Mouse (Mus musculus) hindbrain, embryonic 10.5 days (tissue): Measurements from ENCODE around the gene Rasl11b. TPM values are rescaled to one million over a fixed set of nuclear protein-coding genes. Genes with fewer than 3 reads are reported as not detected.

Experiments used
- DNase-seq: peaks from one replicate; pipeline ENCODE4 v3.0.0-alpha.2; 2017; ENCODE audit warnings: low spot score
- H3K27ac ChIP-seq: fragments of 300-500 bp; sonication (generic); 2 replicates; pipeline ENCODE4 v1.5.1; 2016; ENCODE audit warnings: mild to moderate bottlenecking, moderate library complexity
- H3K27me3 ChIP-seq: fragments of 300-500 bp; sonication (generic); 2 replicates; pipeline ENCODE4 v1.6.1; 2016; ENCODE audit warnings: mild to moderate bottlenecking; ENCODE audit not compliant: poor library complexity, insufficient read depth, severe bottlenecking
- H3K36me3 ChIP-seq: fragments of 300-500 bp; sonication (generic); 2 replicates; pipeline ENCODE4 v1.6.1; 2016; ENCODE audit warnings: mild to moderate bottlenecking, moderate library complexity
- H3K4me1 ChIP-seq: fragments of 300-500 bp; sonication (generic); replicated peaks from 2 replicates; pipeline ENCODE4 v1.6.1; 2016; ENCODE audit warnings: mild to moderate bottlenecking
- H3K4me3 ChIP-seq: fragments of 300-500 bp; sonication (generic); 2 replicates; pipeline ENCODE4 v1.5.1; 2016; ENCODE audit warnings: mild to moderate bottlenecking, moderate library complexity
- H3K9me3 ChIP-seq: fragments of 300-500 bp; sonication (generic); 2 replicates; pipeline ENCODE4 v1.6.1; 2016; ENCODE audit warnings: mild to moderate bottlenecking, moderate library complexity
- WGBS: fragments of 180-500 bp; shearing (Covaris S2); methylation state at CpG from one replicate; pipeline ENCODE4 v1.1.7; 2016; 5-methylcytosine and 5-hydroxymethylcytosine counted together
- polyA plus RNA-seq: library from polyadenylated mRNA; unstranded; fragments of >200 nt; fragmentation: Nextera tagmentation; extraction: Ambion mirVana; gene quantifications from 2 replicates; pipeline ENCODE4 v1.2.1, GENCODE M21; 2016

Gene Rasl11b
- polyA plus RNA-seq = 30.5 and 32.7 TPM in 2 replicates

GRCm38 (mm10) chr5:74194841-74195613 is at the start of gene Rasl11b:
Gene Rasl11b (plus strand): TSS chr5:74195286.
- H3K9me3 ChIP-seq = no peaks in the 10 kb centered on the region
- H3K4me3 ChIP-seq = peak within 1 kb of the TSS; percentile 95
- H3K4me1 ChIP-seq = peaks cover 73% of the 10 kb centered on the region
- H3K27me3 ChIP-seq = peaks cover 34% of the 10 kb centered on the region
- H3K36me3 ChIP-seq = peaks cover 31% of the 10 kb centered on the region
- under 1% methylated on average over 82 of the region's 82 CpGs for WGBS
- DNase-seq = peak; percentile 93
- peak within 1 kb of the TSS; percentile 95 for H3K27ac ChIP-seq

GRCm38 (mm10) chr5:74147631-74148030 is 47.5 kb upstream of the Rasl11b start:
- no peak for DNase-seq
- no peak overlapping the region for H3K27ac ChIP-seq
- no peaks in the 10 kb centered on the region for H3K36me3 ChIP-seq
- no peaks in the 10 kb centered on the region for H3K9me3 ChIP-seq
- WGBS = 90% methylated on average over 10 of the region's 10 CpGs
- H3K27me3 ChIP-seq = no peaks in the 10 kb centered on the region
- H3K4me1 ChIP-seq = peaks cover 9% of the 10 kb centered on the region; the same call in 1 of the 2 replicates
- no peak overlapping the region for H3K4me3 ChIP-seq

GRCm38 (mm10) chr5:74149975-74150374 is 45.1 kb upstream of the Rasl11b start:
- Histone ChIP-seq H3K4me1 (0 out of 2 replicates have a peak, but pooled peaks cover 8% of the 10 kb centered on the region), H3K9me3 (no peaks in the 10 kb centered on the region), H3K4me3 (no peak overlapping the region), H3K27ac (no peak overlapping the region), H3K36me3 (no peaks in the 10 kb centered on the region), H3K27me3 (no peaks in the 10 kb centered on the region)
- WGBS = 83% methylated on average over 6 of the region's 6 CpGs
- DNase-seq = no peak

- H3K36me3 ChIP-seq = no peaks in the 10 kb centered on the region
- H3K27ac ChIP-seq = no peak overlapping the region
- H3K27me3 ChIP-seq = no peaks in the 10 kb centered on the region
- WGBS = 93% methylated on average over 11 of the region's 11 CpGs
- H3K4me1 ChIP-seq = peaks cover 26% of the 10 kb centered on the region
- no peak for DNase-seq
- H3K4me3 ChIP-seq = no peak overlapping the region
- H3K9me3 ChIP-seq = no peaks in the 10 kb centered on the region
These were observed 43.3 kb upstream of the Rasl11b start for GRCm38 (mm10) chr5:74151774-74152173.

- H3K4me3 ChIP-seq = no peak overlapping the region
- H3K27ac ChIP-seq = peak overlapping the region; percentile 50
- H3K9me3 ChIP-seq = no peaks in the 10 kb centered on the region
- H3K27me3 ChIP-seq = no peaks in the 10 kb centered on the region
- H3K4me1 ChIP-seq = peaks cover 34% of the 10 kb centered on the region
- 48% methylated on average over 7 of the region's 7 CpGs for WGBS
- DNase-seq = peak; percentile 50
- H3K36me3 ChIP-seq = no peaks in the 10 kb centered on the region
These were observed 39.2 kb upstream of the Rasl11b start for GRCm38 (mm10) chr5:74155860-74156351.

GRCm38 (mm10) chr5:74158929-74159632 is 36.0 kb upstream of the Rasl11b start:
- WGBS = 79% methylated on average over 6 of the region's 6 CpGs
- no peak for DNase-seq
- Histone ChIP-seq H3K9me3 (no peaks in the 10 kb centered on the region), H3K36me3 (no peaks in the 10 kb centered on the region), H3K27ac (no peak overlapping the region), H3K27me3 (no peaks in the 10 kb centered on the region), H3K4me3 (no peak overlapping the region), H3K4me1 (peaks cover 50% of the 10 kb centered on the region)

- Histone ChIP-seq H3K4me1 (peaks cover 51% of the 10 kb centered on the region), H3K4me3 (no peak overlapping the region), H3K9me3 (no peaks in the 10 kb centered on the region), H3K27me3 (no peaks in the 10 kb centered on the region), H3K27ac (no peak overlapping the region), H3K36me3 (no peaks in the 10 kb centered on the region)
- WGBS = 66% methylated on average over 7 of the region's 7 CpGs
- DNase-seq = no peak
These were observed 35.2 kb upstream of the Rasl11b start for GRCm38 (mm10) chr5:74159906-74160305.

- Histone ChIP-seq H3K9me3 (no peaks in the 10 kb centered on the region), H3K27ac (no peak overlapping the region), H3K36me3 (no peaks in the 10 kb centered on the region), H3K4me3 (no peak overlapping the region), H3K4me1 (peaks cover 47% of the 10 kb centered on the region), H3K27me3 (no peaks in the 10 kb centered on the region)
- WGBS = 70% methylated on average over 4 of the region's 4 CpGs
- DNase-seq = no peak
These were observed 34.7 kb upstream of the Rasl11b start for GRCm38 (mm10) chr5:74160349-74160748.

- peak; percentile 78 for DNase-seq
- H3K9me3 ChIP-seq = no peaks in the 10 kb centered on the region
- 16% methylated on average over 15 of the region's 15 CpGs for WGBS
- peaks cover 37% of the 10 kb centered on the region for H3K4me1 ChIP-seq
- no peaks in the 10 kb centered on the region for H3K36me3 ChIP-seq
- H3K27ac ChIP-seq = peak overlapping the region; percentile 79
- H3K4me3 ChIP-seq = peak overlapping the region; percentile 38
- H3K27me3 ChIP-seq = no peaks in the 10 kb centered on the region
These were observed 33.7 kb upstream of the Rasl11b start for GRCm38 (mm10) chr5:74161297-74161926.

- no peak for DNase-seq
- Histone ChIP-seq H3K4me1 (peaks cover 32% of the 10 kb centered on the region), H3K36me3 (no peaks in the 10 kb centered on the region), H3K27me3 (no peaks in the 10 kb centered on the region), H3K4me3 (peak overlapping the region; percentile 38), H3K27ac (peak overlapping the region; percentile 79), H3K9me3 (no peaks in the 10 kb centered on the region)
- WGBS = 47% methylated on average over 3 of the region's 3 CpGs
These were observed 33.1 kb upstream of the Rasl11b start for GRCm38 (mm10) chr5:74162013-74162412.

GRCm38 (mm10) chr5:74163141-74163540 is 31.9 kb upstream of the Rasl11b start:
- Histone ChIP-seq H3K27ac (no peak overlapping the region), H3K27me3 (no peaks in the 10 kb centered on the region)
- 92% methylated on average over 6 of the region's 6 CpGs for WGBS

GRCm38 (mm10) chr5:74164547-74164946 is 30.5 kb upstream of the Rasl11b start:
- no peak overlapping the region for H3K27ac ChIP-seq
- H3K27me3 ChIP-seq = no peaks in the 10 kb centered on the region
- H3K36me3 ChIP-seq = no peaks in the 10 kb centered on the region
- H3K4me3 ChIP-seq = no peak overlapping the region
- H3K9me3 ChIP-seq = no peaks in the 10 kb centered on the region
- H3K4me1 ChIP-seq = peaks cover 32% of the 10 kb centered on the region
- WGBS = 88% methylated on average over 7 of the region's 7 CpGs
- DNase-seq = no peak

More at GRCm38 (mm10) chr5:74163141-74163540, 31.9 kb upstream of the Rasl11b start:
- no peaks in the 10 kb centered on the region for H3K9me3 ChIP-seq
- peaks cover 32% of the 10 kb centered on the region for H3K4me1 ChIP-seq
- H3K4me3 ChIP-seq = no peak overlapping the region
- H3K36me3 ChIP-seq = no peaks in the 10 kb centered on the region
- DNase-seq = no peak
